Mouse (Mus musculus) testis, postnatal 10 days (tissue): Measurements from ENCODE around the gene Gm4177.
"Not testable (repeated sequence)": the region's sequence is repeated elsewhere in the genome, so short reads cannot be mapped to it uniquely, and the experiment has no call there.

Source experiments
- DNase-seq: peaks from one replicate; pipeline ENCODE4 v3.0.0; 2021; ENCODE audit warnings: low spot score

The Gm4177 gene

DNA sequence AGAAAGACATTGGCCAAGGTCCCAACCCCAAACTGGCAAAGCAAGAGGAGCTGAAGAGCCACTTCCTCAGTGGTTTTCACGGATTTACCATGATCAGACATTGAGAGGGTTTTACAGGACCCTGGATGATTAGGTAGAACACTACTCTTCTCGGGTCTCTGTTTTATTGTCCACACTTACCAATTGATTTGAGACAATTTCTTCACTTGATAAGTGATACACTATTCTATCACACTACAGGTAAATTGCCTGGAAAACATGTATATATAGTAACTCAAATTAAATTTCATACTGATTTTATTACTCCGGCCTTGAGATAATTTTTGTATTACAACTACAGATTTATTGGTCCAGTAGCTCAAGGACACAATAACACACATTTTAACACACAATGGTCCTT is at the start of gene Gm4177:
TSS of gene Gm4177 (minus strand) at position 101 of the 400 bp plus-strand sequence.
- not testable (repeated sequence) for DNase-seq

- not testable (repeated sequence) for DNase-seq
Measured at GRCm38 (mm10) chr7:21844167-21844566, 47.6 kb upstream of the Gm4177 start, which contains the start of gene Gm5725. Gm5725 (minus strand) TSS chr7:21844267.

DNA sequence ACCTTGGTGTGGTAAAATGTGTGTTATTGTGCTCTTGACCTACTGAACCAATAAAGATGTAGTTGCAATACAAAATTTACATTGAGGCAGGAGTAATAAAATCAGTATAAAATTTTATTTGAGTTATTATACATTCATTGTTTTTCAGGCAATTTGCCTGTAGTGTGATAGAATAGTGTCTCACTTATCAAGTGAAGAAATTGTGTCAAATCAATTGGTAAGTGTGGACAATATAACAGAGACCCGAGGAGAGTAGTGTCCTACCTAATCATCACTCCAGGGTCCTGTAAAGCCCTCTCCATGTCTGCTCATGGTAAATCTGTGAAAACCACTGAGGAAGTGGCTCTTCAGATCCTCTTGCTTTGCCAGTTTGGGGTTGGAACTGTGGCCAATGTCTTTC is 35.5 kb upstream of the Gm4177 start, which contains the start of gene Vmn1r135:
TSS of gene Vmn1r135 (plus strand) at position 301 of the 400 bp plus-strand sequence.
- not testable (repeated sequence) for DNase-seq

- DNase-seq: not testable (repeated sequence)
Measured at GRCm38 (mm10) chr7:21761375-21761774, 35.2 kb downstream of the Gm4177 start, which contains the start of gene Gm4175. Gm4175 (minus strand) TSS chr7:21761475.
